Mouse (Mus musculus) spleen, adult 2 months (tissue): ENCODE results near the gene Insl5. TPM values are rescaled to one million over a fixed set of nuclear protein-coding genes. Genes with fewer than 3 reads are reported as not detected.

Experiments
- DNase-seq, 2 experiments: peaks; one replicate each; pipeline versions ENCODE4 v3.0.0 to v3.0.0-alpha.2; 2012 to 2021; ENCODE audit warnings: low spot score in 2 of 2, low read depth in 1 of 2
- H3K27ac ChIP-seq: fragments of 200-500 bp; 2 replicates; pipeline ENCODE4 v1.5.1; 2012; ENCODE audit warnings: low read length, inconsistent platforms; ENCODE audit not compliant: insufficient read depth
- H3K27me3 ChIP-seq: fragments of 200-500 bp; 2 replicates; pipeline ENCODE4 v1.6.1; 2012; ENCODE audit warnings: mild to moderate bottlenecking, moderate library complexity, low read length, inconsistent platforms; ENCODE audit not compliant: control insufficient read depth, insufficient read depth
- H3K36me3 ChIP-seq: fragments of 200-500 bp; 2 replicates; pipeline ENCODE4 v1.6.1; 2012; ENCODE audit warnings: mild to moderate bottlenecking, low read length, inconsistent platforms; ENCODE audit not compliant: control insufficient read depth, insufficient read depth
- H3K4me1 ChIP-seq: fragments of 200-500 bp; 2 replicates; pipeline ENCODE4 v1.6.1; 2011; ENCODE audit warnings: inconsistent platforms; ENCODE audit not compliant: control insufficient read depth, insufficient read depth, insufficient read length
- H3K4me3 ChIP-seq: fragments of 200-500 bp; 2 replicates; pipeline ENCODE4 v1.5.1; 2011; ENCODE audit warnings: mild to moderate bottlenecking, inconsistent platforms; ENCODE audit not compliant: insufficient read depth, insufficient read length; ENCODE audit errors: extremely low read depth
- CTCF ChIP-seq: fragments of 200-500 bp; IDR thresholded peaks from 2 replicates; pipeline ENCODE4 v1.5.1; 2011; ENCODE audit warnings: mild to moderate bottlenecking, inconsistent platforms; ENCODE audit not compliant: insufficient read depth, insufficient read length, insufficient replicate concordance; ENCODE audit errors: extremely low read depth
- POLR2A ChIP-seq: fragments of 200-500 bp; IDR thresholded peaks from 2 replicates; pipeline ENCODE4 v1.6.1; 2011; ENCODE audit warnings: low read depth, low read length, inconsistent platforms
- WGBS: fragments of 180-500 bp; shearing (Covaris S2); methylation state at CpG from one replicate; pipeline ENCODE4 v1.1.7; 2018; 5-methylcytosine and 5-hydroxymethylcytosine counted together
- polyA plus RNA-seq: library from polyadenylated mRNA; depleted of rRNA; stranded (reverse); fragments of >200 nt; gene quantifications from 2 replicates; pipeline ENCODE4 v1.2.3, GENCODE M21; 2012; rRNA removed

Gene Insl5
- polyA plus RNA-seq, 1 experiment, result not detected

DNA sequence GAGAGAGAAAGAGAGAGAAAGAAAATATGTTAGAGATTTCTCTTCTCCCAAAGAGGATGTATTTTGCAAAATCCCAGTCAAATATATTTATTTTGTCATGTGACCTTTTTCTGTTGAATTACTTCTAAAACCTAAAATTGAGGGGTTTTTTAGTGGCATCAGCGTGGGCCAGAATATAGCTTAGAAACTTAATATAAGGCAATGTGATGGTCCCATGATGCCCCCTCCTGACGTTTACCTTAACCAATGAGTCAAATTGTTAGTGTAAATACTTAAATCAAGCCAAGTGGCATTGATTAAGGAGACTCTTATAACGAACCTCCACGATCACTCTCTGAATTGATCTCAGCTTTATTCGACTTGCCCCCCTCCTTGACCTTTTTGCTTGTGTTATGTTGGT is 52.5 kb downstream of the Insl5 start:
- WGBS, result 82% methylated on average over 5 of the region's 5 CpGs
- H3K27me3 ChIP-seq, result peaks cover 4% of the 10 kb centered on the region; the same call in 1 of the 2 replicates
- no peak overlapping the region for H3K27ac ChIP-seq
- DNase-seq, result no peak
- peaks cover 6% of the 10 kb centered on the region; the same call in 1 of the 2 replicates for H3K4me1 ChIP-seq
- TF ChIP-seq POLR2A (no peak), CTCF (no peak)
- H3K4me3 ChIP-seq, result no peak overlapping the region
- no peaks in the 10 kb centered on the region for H3K36me3 ChIP-seq

- 71% methylated on average over 3 of the region's 3 CpGs for WGBS
- no peak overlapping the region for H3K27ac ChIP-seq
- TF ChIP-seq POLR2A, result no peak
- TF ChIP-seq CTCF, result no peak
- no peaks in the 10 kb centered on the region for H3K4me1 ChIP-seq
- DNase-seq, result no peak
- H3K27me3 ChIP-seq, result no peaks in the 10 kb centered on the region
- no peak overlapping the region for H3K4me3 ChIP-seq
- no peaks in the 10 kb centered on the region for H3K36me3 ChIP-seq
Observed at GRCm38 (mm10) chr4:102972071-102972470, 54.6 kb downstream of the Insl5 start.

DNA sequence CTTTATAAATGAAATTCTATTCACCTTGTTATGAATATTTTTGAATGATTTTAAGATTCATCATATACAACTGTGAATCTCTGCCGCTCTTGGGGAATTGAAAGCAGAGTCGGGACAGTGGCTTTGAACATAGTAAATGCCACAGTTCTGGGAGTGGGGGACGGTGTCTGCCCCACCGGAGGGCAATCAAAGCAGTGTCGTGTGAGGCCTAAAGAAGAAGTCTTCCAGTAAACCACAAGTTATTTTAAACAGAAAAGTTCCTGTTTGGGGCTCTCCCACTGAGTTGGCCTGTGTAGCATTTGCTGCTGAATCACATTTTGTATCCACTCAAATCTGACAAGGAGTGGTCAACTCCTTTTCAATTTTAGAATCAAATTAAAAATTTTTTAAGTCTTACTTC is 55.5 kb downstream of the Insl5 start:
- Histone ChIP-seq H3K4me3 (no peak overlapping the region), H3K4me1 (no peaks in the 10 kb centered on the region), H3K27ac (no peak overlapping the region), H3K27me3 (no peaks in the 10 kb centered on the region), H3K36me3 (no peaks in the 10 kb centered on the region)
- no peak for DNase-seq
- WGBS, result 13% methylated on average over 5 of the region's 5 CpGs
- no peak for TF ChIP-seq CTCF
- no peak for TF ChIP-seq POLR2A

- no peaks in the 10 kb centered on the region for H3K27me3 ChIP-seq
- H3K4me3 ChIP-seq, result no peak overlapping the region
- DNase-seq, result no peak
- no peak overlapping the region for H3K27ac ChIP-seq
- no peaks in the 10 kb centered on the region for H3K4me1 ChIP-seq
- H3K36me3 ChIP-seq, result no peaks in the 10 kb centered on the region
- 94% methylated on average over 5 of the region's 5 CpGs for WGBS
- TF ChIP-seq CTCF (no peak), POLR2A (no peak)
Observed at GRCm38 (mm10) chr4:102969599-102969998, 57.0 kb downstream of the Insl5 start.

Other genes starting within 250 kb of the Insl5 start
- not detected in 2 replicates for gene Tctex1d1, start 48.2 kb downstream of the Insl5 start, polyA plus RNA-seq
- gene Mier1, start 87.5 kb upstream of the Insl5 start, polyA plus RNA-seq, result 8.6 and 9.7 TPM in 2 replicates
- 0.57 and 1.2 TPM in 2 replicates for gene Wdr78, start 87.7 kb upstream of the Insl5 start, polyA plus RNA-seq
- 1.4 and 1.7 TPM in 2 replicates for gene Slc35d1, start 188.3 kb upstream of the Insl5 start, polyA plus RNA-seq